Mouse (Mus musculus) gastrocnemius, postnatal 10 days (tissue): Measurements from ENCODE around the gene Hectd4. TPM values are rescaled to one million over a fixed set of nuclear protein-coding genes. Genes with fewer than 3 reads are reported as not detected.
"Not testable (repeated sequence)": the region's sequence is repeated elsewhere in the genome, so short reads cannot be mapped to it uniquely, and the experiment has no call there.

ENCODE experiments used
- DNase-seq: peaks from one replicate; pipeline ENCODE4 v3.0.0; 2021; ENCODE audit warnings: mixed read lengths
- total RNA-seq, 2 experiments: library from RNA; stranded (reverse); gene quantifications; 2 replicates each; pipeline ENCODE4 v1.2.3; 2021

The Hectd4 gene
- total RNA-seq, 2 experiments from 2014 or later: 12.7 to 16.6 TPM

DNA sequence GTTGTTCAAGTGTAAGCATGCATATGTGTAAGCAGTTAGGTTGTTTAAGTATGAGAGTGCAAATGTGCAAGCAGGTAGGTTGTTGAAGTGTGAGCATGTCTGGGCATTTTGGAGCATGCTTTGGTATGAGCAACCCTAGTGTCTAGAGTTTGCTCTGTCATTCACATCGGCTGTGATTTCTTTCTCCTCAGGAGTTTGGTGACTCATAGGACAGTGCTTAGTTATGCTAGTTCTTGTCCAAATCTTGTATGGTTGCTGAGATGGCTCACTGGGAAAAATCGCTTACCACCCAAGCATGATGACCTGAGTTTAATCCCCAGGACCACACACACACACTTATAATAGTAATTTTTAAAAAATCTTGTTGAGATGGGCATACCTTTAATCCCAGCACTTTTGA, 67.2 kb downstream of the Hectd4 start:
- no peak for DNase-seq

DNA sequence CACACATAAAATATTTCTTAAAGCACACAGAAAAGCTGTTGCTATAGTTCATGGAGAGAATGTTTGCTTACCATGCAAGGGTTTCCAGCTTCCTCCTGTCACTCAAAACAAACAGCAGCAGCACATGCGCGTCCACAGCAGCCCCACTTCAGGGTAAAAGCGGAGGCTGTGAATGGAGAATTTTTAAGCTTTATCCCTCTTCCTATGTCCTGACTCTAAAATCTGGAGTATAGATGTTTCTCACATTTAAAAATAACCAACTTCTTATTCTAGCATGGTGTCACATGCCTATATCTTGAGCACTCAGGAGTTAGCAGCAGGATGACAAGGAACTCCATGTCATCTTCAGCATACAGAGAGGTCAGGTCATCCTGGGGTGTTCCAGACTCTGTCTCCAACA, 70.3 kb downstream of the Hectd4 start:
- no peak for DNase-seq

GRCm38 (mm10) chr5:121292309-121293165, 72.5 kb downstream of the Hectd4 start:
- no peak for DNase-seq

- DNase-seq: no peak
These were observed 85.0 kb downstream of the Hectd4 start for GRCm38 (mm10) chr5:121305009-121305408.

GRCm38 (mm10) chr5:121307620-121308019, 87.6 kb downstream of the Hectd4 start:
- no peak for DNase-seq

- no peak for DNase-seq
These were observed 91.6 kb downstream of the Hectd4 start for GRCm38 (mm10) chr5:121311576-121311975.

DNA sequence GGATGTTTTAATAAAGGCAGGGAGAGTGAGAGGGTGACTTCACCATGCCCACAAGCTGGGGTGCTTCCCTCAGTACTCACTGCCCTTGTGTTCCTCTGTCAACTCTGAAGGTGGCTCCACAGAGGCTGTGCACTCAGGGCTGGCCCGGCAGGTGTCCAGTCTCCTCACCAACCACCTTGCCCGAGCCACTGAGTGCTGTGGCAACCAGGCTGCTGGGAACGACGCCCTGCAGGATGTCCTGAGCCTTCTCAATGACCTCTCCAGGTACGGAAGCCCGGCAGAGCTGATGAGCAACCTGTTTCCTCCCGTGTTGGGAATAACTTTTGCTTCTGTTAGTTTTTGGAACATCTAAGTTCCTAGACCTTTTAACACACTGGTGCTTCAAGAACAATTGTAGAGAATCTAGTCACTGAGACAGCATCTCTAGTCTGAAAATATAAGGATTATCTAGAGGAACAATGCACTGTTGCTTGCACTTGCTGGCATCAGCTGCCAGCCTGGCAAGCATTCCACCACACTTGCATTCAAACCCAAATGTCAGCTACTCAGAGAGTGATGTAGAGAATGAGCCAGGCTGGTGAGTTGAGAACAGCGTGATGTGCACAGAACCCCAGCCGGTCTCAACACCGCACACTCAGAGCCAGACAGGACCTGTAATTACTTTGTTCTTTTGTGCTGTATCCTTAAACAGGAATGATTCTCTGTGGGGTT, 93.9 kb downstream of the Hectd4 start:
- no peak for DNase-seq

GRCm38 (mm10) chr5:121326079-121326805, 106.2 kb downstream of the Hectd4 start:
- DNase-seq: no peak

DNA sequence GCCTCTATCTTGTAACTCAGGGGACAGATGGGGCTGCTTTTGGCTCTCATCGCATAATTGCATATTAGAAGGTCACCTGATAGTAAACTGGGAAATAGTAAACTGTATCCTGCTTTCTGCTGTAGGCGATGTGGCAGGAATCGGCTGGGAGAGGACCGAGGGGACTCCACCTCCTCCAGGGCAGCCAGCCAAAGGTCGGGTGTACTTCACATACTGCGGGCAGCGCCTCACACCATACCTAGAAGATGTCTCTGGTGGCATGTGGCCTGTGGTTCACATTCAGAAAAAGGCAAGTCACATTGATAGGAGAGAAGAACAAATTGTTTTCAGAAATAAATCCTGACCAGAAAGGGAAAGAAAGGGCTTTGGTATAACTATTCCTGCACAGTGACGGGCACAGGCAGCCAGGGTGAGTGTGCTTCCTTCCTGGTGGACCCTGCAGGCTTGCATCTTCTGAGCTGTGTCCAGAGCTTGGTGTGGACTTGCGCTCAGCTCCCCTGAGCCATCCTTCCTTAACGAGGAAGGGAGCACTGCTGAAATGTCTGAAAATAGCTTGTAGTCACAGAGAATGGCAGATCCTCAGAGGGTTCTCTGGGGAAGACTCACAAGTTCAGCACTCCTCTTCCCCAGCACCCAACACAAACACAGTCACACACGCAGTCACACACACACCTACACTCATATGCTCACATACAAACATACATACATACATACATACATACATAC, 109.5 kb downstream of the Hectd4 start:
- no peak for DNase-seq

GRCm38 (mm10) chr5:121330154-121330816, 110.3 kb downstream of the Hectd4 start:
- not testable (repeated sequence) for DNase-seq

DNA sequence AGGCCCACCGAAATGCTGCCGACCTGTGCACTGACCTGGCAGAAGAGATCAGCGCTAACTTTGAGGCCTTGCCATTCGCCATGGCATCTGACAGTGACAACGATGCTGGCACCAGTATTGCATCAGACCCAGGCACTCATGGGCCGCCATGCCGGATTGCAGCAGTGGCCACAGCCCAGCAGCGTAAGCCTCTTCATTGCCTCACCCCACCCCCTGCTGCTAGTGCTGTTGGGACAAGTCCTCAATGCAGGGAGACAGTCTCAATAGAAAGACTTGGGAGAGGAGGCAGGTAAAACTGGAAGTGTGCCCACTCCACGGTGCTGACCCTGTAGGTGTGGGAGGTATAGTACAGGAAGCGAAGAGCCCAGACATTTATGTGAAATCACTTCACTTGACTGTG, 111.7 kb downstream of the Hectd4 start:
- no peak for DNase-seq

GRCm38 (mm10) chr5:121333976-121334375, 114.0 kb downstream of the Hectd4 start:
- no peak for DNase-seq

GRCm38 (mm10) chr5:121334454-121334853, 114.4 kb downstream of the Hectd4 start:
- DNase-seq: no peak

GRCm38 (mm10) chr5:121335426-121335825, 115.4 kb downstream of the Hectd4 start:
- no peak for DNase-seq

DNA sequence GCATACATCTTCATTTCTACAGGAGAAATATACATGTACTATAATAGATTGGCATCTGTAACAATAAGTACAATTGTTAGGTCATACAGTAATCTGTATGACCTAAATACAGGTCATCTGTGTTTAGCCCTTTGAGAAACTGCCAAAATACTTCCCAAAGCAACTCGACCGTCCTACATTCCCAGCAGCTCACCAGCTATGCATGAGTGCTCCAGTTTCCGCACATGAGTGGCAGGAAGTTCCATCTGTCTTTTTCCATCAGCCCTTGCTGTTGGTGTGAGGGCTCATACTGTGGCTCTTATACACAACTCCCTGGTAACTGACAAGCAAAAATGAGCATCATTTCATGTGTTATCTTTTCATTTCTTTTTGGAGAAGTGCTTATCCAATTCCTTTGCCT, 116.0 kb downstream of the Hectd4 start:
- no peak for DNase-seq

DNA sequence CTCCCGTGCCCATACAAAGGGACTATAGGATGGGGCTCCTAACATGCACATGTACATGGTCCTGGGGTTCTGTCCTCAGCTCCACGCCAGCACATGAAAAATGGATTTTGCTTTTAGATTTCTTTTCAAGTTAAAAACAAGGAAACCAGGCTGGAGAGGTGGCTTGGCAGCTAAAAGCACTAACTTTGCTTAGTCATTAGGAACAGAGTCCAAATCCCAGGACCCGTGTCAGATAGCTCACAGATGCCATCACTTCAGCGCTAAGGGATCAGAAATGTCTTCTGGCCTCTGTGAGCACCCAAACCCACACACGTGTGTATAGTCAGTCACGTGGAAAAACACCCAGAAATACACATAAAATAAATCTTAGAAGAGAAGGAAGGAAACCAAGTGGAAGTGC, 116.8 kb downstream of the Hectd4 start:
- DNase-seq: no peak

- DNase-seq: no peak
These were observed 119.7 kb downstream of the Hectd4 start for GRCm38 (mm10) chr5:121339507-121340230.

DNA sequence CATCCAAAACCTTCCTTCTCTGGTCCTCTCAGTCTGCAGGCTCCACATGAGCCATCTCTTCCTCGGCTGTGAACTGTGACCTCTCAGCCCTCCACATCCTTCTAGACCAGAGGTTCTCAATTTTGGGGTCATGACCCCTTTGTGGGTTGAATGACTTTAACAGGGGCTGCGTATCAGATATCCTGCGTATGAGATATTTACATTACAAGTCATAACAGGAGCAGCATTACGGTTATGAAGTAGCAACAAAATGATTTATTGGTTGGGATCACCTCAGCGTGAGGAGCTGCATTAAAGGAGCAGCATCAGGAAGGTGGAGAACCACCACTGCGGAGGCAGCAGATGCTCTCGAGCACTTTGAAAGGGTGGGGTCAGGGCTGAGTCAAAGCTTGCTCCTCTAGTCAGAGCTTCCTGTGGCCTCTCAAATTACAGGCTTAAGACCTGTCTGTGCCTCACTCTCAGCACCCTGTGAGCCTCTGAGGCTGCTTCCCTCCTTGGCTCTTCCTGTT, 121.0 kb downstream of the Hectd4 start:
- no peak for DNase-seq

GRCm38 (mm10) chr5:121342490-121342889, 122.5 kb downstream of the Hectd4 start:
- no peak for DNase-seq

DNA sequence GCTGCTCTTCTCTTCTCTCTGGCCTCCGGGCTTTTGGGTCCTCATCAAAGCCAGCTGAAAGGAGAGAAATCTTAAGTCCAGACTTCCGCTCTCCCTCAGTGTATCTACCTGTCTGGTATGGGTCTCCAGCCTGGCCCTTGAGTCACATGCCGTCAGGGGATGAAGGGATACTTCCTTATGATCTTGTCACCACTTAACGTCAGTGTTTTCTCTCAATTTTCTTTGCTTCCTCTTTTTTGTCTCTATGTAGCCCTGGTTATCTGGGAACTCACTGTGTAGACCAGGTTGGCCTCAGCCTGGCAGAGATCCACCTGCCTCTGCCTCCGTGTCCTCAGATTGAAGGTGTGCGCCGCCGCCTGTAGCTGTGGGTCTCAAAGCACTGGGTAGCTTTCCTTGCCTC, 124.0 kb downstream of the Hectd4 start:
- no peak for DNase-seq

GRCm38 (mm10) chr5:121359229-121359628, 139.2 kb downstream of the Hectd4 start:
- DNase-seq: no peak
